Mouse (Mus musculus): ENCODE measurements at regions not wholly inside any gene's neighbourhood (a gene's known extent, or its start where the extent isn't known, plus 50 kb on each side); places are given as distances from the start of the nearest gene placed in this dataset.
A peak's percentile ranks its signal among the peaks of the same experiment; 100 is the strongest.

DNA sequence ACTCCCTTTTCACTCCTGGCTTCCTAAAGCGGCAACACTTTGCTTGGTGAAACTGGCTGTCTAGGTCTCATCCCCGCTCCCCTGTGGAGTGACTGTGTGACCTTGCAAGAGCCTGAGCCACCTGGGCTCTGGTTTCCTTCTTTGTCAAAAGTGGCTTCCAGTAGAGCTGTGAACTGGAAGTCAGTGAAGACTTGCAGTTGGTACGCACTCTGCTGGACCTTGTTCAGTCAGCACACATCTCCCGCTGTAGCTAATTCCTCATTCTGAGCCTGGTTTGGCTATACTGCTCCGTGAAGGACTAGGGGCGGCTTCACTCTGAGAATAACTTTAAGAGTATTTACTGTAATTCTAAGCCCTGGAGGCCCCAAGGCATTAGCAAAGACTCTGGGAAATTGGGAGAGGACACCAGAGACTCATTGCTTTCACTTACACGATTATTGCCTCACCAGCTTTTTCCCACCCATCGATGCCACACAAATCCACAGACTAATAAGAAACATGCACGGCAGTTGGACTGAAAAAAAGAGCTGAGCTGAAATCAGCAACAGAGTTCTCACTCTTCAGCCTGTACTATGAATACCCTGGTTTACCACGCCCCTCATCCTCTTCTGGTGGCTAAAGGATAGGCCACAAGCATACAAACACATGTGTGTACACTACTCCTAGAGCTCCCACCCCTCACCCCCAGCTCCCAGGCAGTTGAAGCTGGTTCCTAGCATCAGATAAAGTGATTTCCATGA, 295.4 kb downstream of the Ets1 start:
- ATAC-seq (ENCODE audit: low FRiP score, low read depth) (no peak), DNase-seq (ENCODE audit: low spot score) (peak; percentile 34)
- Histone ChIP-seq H3K4me2 (replicated peaks; ENCODE audit: low read depth, low read length, severe bottlenecking) (no peak overlapping the region; the same call in 1 of the 2 replicates), H3K9me3 (ENCODE audit: control insufficient read depth, low read length) (no peaks in the 10 kb centered on the region), H3K9ac (ENCODE audit: low read depth, low read length, severe bottlenecking) (no peak overlapping the region), H3K27ac (replicated peaks; ENCODE audit: low read depth, low read length) (no peak overlapping the region), H3K4me1 (ENCODE audit: control insufficient read depth, insufficient read depth, low read length) (peaks cover 9% of the 10 kb centered on the region), H3K27me3 (ENCODE audit: control insufficient read depth, insufficient read depth, low read length) (no peaks in the 10 kb centered on the region), H3K36me3 (ENCODE audit: control insufficient read depth, insufficient read depth, low read length) (no peaks in the 10 kb centered on the region), H3K4me3 (replicated peaks; ENCODE audit: low read length) (no peak overlapping the region)
- no peak for TF ChIP-seq POLR2A (IDR thresholded peaks at IDR 0.05; ENCODE audit: borderline replicate concordance, extremely low read depth, insufficient read depth, insufficient read length)
- whole genome bisulfite sequencing, result 38% methylated on average over 10 of the region's 10 CpGs

GRCm38 (mm10) chr9:32933237-32934071, 297.4 kb downstream of the Ets1 start:
- H3K36me3 ChIP-seq (ENCODE audit: control insufficient read depth, insufficient read depth, low read length), result no peaks in the 10 kb centered on the region
- ATAC-seq (ENCODE audit: low FRiP score, low read depth) (no peak), DNase-seq (ENCODE audit: low spot score) (no peak)
- no peaks in the 10 kb centered on the region for H3K9me3 ChIP-seq (ENCODE audit: control insufficient read depth, low read length)
- H3K4me1 ChIP-seq (ENCODE audit: control insufficient read depth, insufficient read depth, low read length), result peaks cover 9% of the 10 kb centered on the region
- H3K4me2 ChIP-seq (replicated peaks; ENCODE audit: low read depth, low read length, severe bottlenecking), result no peak overlapping the region
- no peak overlapping the region for H3K4me3 ChIP-seq (replicated peaks; ENCODE audit: low read length)
- H3K9ac ChIP-seq (ENCODE audit: low read depth, low read length, severe bottlenecking), result no peak overlapping the region
- no peaks in the 10 kb centered on the region for H3K27me3 ChIP-seq (ENCODE audit: control insufficient read depth, insufficient read depth, low read length)
- TF ChIP-seq POLR2A (IDR thresholded peaks at IDR 0.05; ENCODE audit: borderline replicate concordance, extremely low read depth, insufficient read depth, insufficient read length), result no peak
- no peak overlapping the region for H3K27ac ChIP-seq (replicated peaks; ENCODE audit: low read depth, low read length)
- WGBS, result 71% methylated on average over 7 of the region's 7 CpGs

GRCm38 (mm10) chr9:32934436-32934835, 298.4 kb downstream of the Ets1 start:
- H3K27ac ChIP-seq (replicated peaks; ENCODE audit: low read depth, low read length), result no peak overlapping the region
- H3K9me3 ChIP-seq (ENCODE audit: control insufficient read depth, low read length), result no peaks in the 10 kb centered on the region
- no peaks in the 10 kb centered on the region for H3K27me3 ChIP-seq (ENCODE audit: control insufficient read depth, insufficient read depth, low read length)
- 18% methylated on average over 1 of the region's 1 CpGs for WGBS
- no peak for TF ChIP-seq POLR2A (IDR thresholded peaks at IDR 0.05; ENCODE audit: borderline replicate concordance, extremely low read depth, insufficient read depth, insufficient read length)
- ATAC-seq (ENCODE audit: low FRiP score, low read depth), result no peak
- no peak for DNase-seq (ENCODE audit: low spot score)
- no peak overlapping the region for H3K4me3 ChIP-seq (replicated peaks; ENCODE audit: low read length)
- no peak overlapping the region for H3K9ac ChIP-seq (ENCODE audit: low read depth, low read length, severe bottlenecking)
- no peak overlapping the region for H3K4me2 ChIP-seq (replicated peaks; ENCODE audit: low read depth, low read length, severe bottlenecking)
- H3K36me3 ChIP-seq (ENCODE audit: control insufficient read depth, insufficient read depth, low read length), result no peaks in the 10 kb centered on the region
- H3K4me1 ChIP-seq (ENCODE audit: control insufficient read depth, insufficient read depth, low read length), result peaks cover 9% of the 10 kb centered on the region

- no peak overlapping the region for H3K27ac ChIP-seq (replicated peaks; ENCODE audit: low read depth, low read length)
- ATAC-seq (ENCODE audit: low FRiP score, low read depth) (no peak), DNase-seq (ENCODE audit: low spot score) (no peak)
Observed at GRCm38 (mm10) chr9:32936462-32936861, 300.4 kb downstream of the Ets1 start.

GRCm38 (mm10) chr9:32937391-32937790, 301.4 kb downstream of the Ets1 start:
- no peak for DNase-seq (ENCODE audit: low spot score)
- Histone ChIP-seq H3K27me3 (ENCODE audit: control insufficient read depth, insufficient read depth, low read length) (no peaks in the 10 kb centered on the region), H3K27ac (replicated peaks; ENCODE audit: low read depth, low read length) (no peak overlapping the region), H3K4me2 (replicated peaks; ENCODE audit: low read depth, low read length, severe bottlenecking) (no peak overlapping the region), H3K9ac (ENCODE audit: low read depth, low read length, severe bottlenecking) (no peak overlapping the region), H3K36me3 (ENCODE audit: control insufficient read depth, insufficient read depth, low read length) (no peaks in the 10 kb centered on the region), H3K4me1 (ENCODE audit: control insufficient read depth, insufficient read depth, low read length) (peaks cover 13% of the 10 kb centered on the region), H3K4me3 (replicated peaks; ENCODE audit: low read length) (no peak overlapping the region), H3K9me3 (ENCODE audit: control insufficient read depth, low read length) (no peaks in the 10 kb centered on the region)
- ATAC-seq (ENCODE audit: low FRiP score, low read depth), result no peak
- no peak for TF ChIP-seq POLR2A (IDR thresholded peaks at IDR 0.05; ENCODE audit: borderline replicate concordance, extremely low read depth, insufficient read depth, insufficient read length)
- 80% methylated on average over 7 of the region's 7 CpGs for WGBS

More at GRCm38 (mm10) chr9:32936462-32936861, 300.4 kb downstream of the Ets1 start:
- no peak overlapping the region for H3K4me3 ChIP-seq (replicated peaks; ENCODE audit: low read length)
- H3K9ac ChIP-seq (ENCODE audit: low read depth, low read length, severe bottlenecking), result no peak overlapping the region
- H3K36me3 ChIP-seq (ENCODE audit: control insufficient read depth, insufficient read depth, low read length), result no peaks in the 10 kb centered on the region
- H3K4me2 ChIP-seq (replicated peaks; ENCODE audit: low read depth, low read length, severe bottlenecking), result no peak overlapping the region
- TF ChIP-seq POLR2A (IDR thresholded peaks at IDR 0.05; ENCODE audit: borderline replicate concordance, extremely low read depth, insufficient read depth, insufficient read length), result no peak
- WGBS, result 38% methylated on average over 9 of the region's 9 CpGs
- no peaks in the 10 kb centered on the region for H3K27me3 ChIP-seq (ENCODE audit: control insufficient read depth, insufficient read depth, low read length)
- H3K4me1 ChIP-seq (ENCODE audit: control insufficient read depth, insufficient read depth, low read length), result peaks cover 13% of the 10 kb centered on the region
- H3K9me3 ChIP-seq (ENCODE audit: control insufficient read depth, low read length), result no peaks in the 10 kb centered on the region

All from limb, embryonic 14.5 days (tissue).